Mouse (Mus musculus) embryo, embryonic 11 days (tissue): ENCODE results near the gene Fbln1.

Source experiments
- DNase-seq: peaks from one replicate; pipeline ENCODE4 v3.0.0-alpha.2; 2015

The Fbln1 gene

DNA sequence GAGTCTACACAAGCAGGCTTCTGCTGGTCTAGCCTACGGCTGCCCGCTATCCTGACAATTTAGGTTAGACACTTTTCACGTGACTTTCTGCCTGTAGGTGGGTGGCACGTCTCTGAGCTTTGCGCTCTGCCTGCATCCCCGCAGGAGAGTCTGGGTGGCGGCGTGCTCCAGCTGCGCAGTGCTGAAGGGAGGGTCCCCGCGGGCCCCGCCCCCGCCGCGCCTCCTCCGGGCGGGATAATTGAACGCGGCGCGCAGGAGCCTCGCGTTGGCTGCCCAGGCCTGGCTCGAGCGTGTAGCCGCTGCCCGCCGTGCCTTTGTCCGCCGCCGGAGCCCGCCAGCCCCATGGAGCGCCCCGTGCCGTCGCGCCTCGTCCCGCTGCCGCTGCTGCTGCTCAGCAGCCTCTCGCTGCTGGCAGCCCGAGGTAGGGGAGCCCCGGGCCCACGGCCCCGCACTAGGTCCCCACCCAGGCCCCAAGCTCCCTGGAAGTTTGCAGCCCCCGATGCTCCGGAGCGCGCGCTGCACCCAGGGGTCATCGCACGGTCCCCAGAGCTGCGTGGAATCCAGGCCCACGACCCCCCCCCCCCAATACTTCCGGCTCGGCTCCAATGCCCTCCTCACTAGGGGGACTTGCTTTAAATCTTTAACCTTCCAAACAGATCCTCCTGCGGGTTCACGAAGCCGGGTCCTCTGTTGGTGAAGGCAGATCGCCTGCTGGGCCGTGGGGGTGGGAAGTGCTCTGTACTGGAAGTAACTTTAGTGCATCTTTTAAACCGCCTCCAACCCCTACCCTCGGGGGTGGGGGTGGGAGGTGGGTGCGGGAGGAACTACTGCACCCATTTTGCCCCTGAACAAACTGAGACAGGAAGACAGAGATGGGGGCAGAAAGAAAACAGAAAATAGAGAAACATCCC lies at the start of gene Fbln1:
Fbln1 (plus strand) TSS at position 158 of the 911 bp plus-strand sequence.
- DNase-seq = peak; percentile 93

DNA sequence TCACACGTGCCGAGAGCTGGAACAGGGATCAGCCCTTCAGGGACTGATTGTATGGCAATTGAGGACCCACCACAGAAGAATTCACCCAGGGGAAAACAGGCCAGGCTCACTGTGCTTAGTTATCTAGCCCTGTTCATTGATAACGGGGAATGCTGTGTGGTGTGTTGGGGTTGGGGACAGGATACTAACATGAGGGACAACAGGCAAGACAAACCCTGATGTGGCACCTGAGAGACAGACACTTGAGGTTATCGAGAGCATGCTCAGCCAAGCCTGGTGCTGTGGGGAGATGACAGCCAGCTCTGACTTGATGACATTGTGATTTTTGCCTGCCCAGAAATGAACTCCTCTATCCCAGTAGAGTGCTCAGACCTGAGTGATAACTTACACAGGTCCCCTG lies 49.6 kb upstream of the Fbln1 start:
- DNase-seq = no peak

DNA sequence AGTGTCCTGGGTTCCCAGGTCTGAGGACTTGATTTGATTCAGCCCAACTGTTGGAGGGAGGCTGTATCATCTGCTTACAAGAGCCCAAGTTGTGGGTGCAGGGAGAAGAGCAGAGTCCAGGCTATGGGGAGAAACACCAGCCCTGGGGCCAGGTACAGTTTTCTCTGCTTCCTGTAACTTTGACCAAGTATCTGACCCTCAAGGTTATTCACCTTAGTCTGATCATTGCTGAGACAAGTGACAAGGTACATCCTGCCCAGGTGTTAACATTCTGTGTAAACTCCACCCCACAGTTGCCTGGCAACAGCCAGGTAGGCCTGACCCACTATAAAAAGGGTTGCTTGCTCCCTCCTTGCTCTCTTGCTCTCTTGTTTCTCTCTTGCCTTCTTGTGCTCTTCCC lies 44.3 kb upstream of the Fbln1 start:
- DNase-seq = no peak

DNA sequence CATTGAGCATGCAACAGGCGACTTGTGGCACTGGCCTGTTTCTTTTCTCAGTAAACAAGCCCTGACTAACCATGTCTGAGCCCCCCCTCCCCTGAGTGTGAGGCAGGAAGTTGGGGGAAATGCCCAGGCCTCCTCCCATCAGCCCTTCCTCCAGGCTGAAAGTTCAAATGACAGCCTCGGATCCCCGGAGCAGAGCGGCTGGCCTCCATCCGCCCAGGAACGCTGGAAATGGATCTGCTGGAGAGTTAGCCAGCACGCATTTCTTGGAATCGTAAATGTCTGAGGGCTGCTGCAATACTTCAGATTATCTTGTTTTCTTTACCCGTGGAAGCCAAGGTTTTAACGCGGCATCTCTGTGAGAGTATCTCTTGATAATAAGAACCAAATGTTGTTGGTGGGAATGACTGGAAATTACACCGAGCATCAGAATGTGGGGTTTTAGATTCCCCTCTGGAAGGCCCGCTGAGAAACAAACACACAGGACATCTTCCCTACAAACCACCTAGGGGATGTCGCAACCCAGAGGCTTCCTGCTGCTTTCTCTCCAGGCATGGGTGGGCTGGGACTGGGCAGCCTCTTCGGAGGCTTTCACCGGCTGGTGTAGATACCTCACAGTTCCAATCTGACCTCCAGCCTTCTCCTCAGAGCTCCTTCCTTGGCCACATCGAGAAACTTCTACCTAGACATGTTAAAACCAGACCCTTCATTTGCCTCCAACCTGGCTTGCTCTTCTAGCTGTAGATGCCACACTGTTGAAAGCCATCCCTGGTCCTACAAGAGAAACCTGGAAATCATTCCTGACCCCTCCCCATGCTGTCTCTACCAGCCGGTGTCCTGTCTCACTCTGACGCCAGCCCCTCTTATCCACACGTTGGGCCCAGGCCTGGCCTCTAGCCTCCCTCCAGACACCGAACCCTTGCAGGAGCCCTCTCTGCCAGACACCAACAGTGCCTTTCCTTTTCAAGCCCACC lies 42.8 kb upstream of the Fbln1 start:
- peak; percentile 63 for DNase-seq

DNA sequence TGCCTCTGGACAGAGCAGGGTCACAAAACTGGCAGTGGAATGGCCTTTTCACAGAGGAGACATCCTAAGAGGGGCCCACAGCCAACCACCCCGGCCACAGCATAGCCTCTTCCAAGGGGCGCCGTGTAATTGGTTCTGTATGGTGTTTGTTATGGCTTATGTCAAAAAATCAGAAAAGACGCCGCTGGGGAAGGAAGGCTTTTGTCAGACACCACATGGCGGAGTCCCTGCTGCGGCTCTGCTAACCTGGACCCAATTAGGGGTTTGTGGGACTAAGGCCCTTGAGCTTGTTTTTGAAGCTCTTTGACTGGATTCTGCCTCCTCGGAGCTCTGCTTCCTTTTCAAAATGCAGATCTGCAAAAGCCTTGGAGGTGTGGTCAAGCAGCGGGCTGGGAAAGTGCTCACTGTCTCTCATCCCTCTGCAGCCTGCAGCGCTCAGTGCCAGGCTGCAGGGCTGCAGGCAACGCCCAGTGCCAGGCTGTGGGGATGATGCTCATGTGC lies 39.3 kb upstream of the Fbln1 start:
- peak; percentile 81 for DNase-seq

DNA sequence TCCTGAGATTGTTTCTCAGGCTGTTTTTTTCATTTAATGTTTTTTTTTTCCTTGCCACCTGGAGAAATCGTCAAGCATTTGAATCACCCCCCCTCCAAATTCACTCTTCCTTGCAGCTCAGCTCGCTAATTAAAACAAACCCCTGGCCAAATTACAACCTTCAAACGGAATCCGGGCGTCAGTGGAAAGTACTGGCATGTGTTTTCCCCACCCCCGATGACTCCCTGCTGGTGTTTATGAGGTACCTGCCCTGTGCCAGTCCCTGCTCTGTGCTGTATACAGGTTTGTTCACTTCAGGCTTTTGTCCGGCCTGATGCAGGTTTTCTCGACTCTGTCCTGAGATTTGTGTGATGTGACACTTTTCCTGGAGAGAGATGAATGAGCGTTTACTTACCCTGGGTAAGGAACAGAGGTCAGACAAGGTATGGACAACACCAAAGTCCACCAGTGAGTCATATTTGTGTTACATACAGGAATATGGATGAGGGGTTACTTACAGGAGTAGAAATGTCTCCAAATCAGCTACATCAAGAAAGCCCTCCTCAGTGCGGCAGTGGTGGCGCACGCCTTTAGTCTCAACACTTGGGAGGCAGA lies 38.6 kb upstream of the Fbln1 start:
- peak; percentile 29 for DNase-seq

DNA sequence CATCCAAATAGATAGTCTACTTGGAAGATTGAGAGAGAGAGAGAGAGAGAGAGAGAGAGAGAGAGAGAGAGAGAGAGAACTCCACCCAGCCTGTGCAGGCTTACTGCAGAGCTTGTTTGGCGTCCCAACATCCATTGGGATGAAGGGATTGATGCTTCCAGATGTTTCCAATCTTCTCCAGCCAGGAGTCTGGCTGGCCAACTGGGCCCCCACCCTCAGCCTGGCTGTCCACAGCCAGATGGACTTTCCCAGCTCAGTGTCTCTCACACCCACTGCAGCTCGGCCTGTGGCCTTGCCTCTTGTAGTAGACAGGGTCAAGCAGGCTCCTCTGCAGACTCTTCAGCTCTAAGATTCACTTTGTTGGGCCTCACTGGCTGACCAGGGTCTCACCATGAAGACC lies 33.7 kb upstream of the Fbln1 start:
- no peak for DNase-seq

DNA sequence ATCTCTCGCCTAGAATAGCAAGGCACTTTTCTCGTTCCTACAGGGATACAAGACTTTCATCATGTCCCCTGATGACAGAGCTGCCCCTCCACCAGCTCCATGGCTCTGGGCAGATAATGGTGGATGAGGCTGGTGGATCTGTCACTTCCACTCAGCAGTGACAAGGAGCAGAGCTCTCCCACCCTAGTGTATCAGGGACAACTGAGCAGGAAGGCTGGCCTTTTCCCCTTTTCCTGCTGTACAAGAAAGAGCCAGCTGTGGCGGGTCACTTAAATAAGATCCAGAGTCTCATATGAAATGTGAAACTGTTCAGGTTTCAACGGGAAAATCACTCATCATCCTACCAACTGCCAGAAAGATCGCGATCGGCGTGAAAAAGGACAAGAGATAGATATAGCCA lies 32.3 kb upstream of the Fbln1 start:
- DNase-seq = peak; percentile 41

DNA sequence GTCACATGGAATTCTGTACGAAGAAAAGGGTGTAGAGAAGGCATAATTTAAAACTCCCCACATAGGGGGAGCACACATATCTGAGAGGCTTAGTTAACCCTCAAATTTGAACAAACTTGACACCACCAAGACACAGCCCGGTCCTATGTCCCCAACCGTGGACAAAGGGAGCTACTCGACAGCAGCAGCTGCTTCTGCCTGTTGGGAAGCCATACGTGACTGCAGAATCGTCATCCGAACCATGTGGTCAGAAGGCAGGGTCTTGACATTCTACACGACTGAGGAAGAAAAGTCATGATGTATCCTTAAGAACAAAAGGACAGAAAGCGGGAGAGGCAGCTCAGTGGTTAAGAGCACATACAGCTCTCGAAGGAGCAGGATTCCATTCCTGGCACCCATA lies 31.7 kb upstream of the Fbln1 start:
- DNase-seq = no peak

DNA sequence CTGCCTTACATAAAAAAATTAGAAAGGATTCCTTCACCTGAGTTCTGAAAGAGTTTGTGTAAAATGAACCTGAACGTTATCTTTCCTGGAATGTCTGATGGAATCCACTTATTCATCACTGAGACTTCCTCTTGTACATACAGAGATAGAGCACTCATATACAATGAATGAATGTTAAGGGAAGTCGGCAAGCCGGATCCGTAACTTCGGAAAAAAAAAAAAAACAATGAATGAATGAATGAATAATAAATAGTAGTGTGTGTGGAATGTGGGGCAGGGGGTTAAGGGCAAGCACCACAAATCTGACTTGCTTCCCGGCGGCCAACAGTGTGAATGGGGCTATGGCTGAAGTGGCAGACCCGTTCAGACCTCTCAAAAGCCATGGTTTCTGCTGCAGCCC lies 28.2 kb upstream of the Fbln1 start:
- DNase-seq = peak; percentile 87

DNA sequence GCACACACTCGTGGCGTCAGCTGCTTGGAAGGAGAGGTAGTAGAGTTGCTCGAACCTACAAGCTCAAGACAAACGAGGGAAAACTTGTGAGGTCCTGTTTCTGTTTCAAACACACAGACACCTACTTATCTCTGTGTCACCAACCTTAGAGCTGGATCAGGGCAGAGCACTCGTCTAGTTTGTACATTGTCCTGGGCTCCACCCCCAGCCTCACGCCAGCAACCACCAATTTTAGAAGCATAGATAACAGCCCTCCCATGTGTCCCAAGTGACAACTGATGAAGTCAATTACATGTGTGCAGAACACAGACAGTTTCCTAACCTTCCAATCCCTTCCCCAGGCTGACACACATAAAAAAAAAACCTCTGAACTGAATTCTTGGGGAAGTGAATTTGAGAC lies 27.6 kb upstream of the Fbln1 start:
- no peak for DNase-seq

DNA sequence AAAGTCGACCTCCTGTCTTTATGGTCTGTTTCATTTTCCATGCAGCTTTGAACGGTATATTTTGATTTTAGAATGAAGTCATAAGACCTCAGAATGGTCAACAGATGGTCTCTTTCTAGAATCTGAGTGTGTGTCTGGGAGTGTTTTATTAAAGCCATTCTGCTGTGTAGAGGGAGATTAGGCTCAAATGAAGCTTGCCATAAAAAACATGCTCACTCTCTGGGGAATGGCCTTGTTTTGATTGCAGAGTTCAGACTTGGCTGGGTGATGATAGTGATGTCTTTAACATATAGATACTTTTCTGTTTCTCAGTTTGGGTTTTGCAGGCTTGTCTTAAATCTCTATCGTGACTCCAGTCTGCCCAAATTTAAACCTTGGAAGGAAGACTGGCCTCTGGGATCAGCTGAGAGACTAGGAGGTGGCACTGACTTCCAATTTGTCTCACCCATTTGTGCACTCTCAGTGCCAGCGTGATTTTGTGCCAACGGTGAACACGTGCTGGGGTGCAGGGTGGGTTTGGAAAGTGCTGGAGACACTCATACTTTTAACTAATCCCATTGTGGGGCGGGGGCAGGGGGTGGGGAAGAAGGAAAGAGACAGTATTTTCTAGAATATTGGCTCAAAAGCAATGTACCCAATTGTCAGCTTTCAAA lies 26.1 kb upstream of the Fbln1 start:
- no peak for DNase-seq

DNA sequence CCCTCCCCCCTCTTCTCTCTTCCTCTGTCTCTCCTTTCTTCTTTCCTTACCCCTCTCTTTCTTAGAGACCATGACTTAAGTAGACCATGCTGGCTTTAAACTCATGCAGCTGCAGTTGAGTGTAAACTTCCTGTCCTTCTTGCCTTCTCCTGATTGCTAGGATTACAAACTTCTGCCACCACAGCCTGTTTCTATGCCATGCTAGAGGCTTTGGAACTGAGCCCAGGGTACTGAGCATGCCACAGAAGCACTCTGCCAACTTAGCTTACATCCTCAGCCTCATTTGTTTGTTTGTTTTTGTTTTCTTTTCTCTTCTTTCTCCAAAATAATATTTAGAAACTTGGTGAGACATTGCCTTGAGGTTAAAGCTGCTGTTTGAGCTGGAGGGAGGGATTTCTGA lies 25.4 kb upstream of the Fbln1 start:
- no peak for DNase-seq

DNA sequence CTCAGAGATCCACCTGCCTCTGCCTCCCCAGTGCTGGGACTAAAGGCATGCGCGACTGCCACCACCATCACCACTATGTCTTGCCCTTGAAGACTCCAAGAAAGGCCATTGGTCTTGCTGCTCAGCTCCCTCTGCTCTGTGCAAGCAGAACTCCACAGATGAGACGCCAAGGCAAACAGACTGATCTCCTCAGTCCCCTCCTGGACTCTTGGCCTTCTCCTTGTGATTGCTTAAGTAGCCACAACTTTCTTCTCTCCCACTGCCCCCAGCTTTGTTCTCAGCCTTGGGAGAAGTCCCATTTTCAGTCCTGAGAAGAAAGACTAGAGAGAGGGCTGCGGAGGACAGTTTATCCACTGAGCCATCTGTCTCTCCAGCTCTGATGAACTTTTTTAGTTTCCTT lies 23.7 kb upstream of the Fbln1 start:
- DNase-seq = no peak

DNA sequence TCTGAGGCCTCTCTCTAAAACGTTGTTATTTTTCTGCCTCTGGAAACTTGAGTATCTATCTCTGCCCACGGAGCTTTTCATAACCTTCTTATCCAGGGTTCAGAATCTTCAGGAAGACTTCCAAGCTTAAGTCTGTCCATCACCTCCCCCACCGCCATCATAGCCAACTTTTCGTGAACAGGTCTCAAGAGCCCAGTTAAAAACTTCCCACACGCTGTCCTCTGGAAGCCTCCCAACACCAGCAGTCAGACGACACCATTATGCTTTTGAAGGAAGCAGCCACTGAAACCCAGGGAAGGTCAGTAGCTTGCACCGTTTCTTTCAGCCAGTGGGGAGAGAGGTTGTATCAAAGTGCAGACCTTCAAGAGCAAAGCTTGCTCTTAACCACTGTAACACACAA lies 18.8 kb upstream of the Fbln1 start:
- no peak for DNase-seq

DNA sequence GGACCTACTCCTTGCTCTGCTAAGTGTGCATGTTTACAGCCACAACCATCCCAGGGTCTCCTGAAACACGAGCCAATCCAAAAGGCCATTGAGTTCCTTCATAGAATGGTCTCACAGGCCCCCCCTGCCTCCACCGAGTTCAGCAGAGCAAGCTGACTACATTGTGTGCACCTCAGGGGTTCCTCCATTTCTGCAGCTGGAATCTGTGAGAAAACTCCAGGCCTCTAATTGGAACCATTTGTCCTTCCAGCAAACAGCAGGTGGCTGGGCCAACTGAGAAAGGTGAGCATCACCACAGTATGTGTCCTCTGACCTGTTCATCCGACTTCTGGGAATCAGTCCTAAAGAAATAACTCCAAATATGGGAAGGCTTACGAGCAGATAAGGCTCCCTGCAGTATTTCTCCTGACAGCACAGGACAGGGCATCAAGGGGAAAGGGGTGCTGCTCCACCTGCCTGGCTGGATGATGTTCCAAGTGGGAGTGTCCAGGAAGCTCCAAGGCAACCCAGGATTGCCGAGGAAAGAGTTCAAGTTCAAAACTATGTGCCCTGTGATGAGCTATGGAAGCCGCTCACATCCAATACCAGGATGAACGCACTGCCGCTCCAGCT lies 17.5 kb upstream of the Fbln1 start:
- DNase-seq = peak; percentile 56

DNA sequence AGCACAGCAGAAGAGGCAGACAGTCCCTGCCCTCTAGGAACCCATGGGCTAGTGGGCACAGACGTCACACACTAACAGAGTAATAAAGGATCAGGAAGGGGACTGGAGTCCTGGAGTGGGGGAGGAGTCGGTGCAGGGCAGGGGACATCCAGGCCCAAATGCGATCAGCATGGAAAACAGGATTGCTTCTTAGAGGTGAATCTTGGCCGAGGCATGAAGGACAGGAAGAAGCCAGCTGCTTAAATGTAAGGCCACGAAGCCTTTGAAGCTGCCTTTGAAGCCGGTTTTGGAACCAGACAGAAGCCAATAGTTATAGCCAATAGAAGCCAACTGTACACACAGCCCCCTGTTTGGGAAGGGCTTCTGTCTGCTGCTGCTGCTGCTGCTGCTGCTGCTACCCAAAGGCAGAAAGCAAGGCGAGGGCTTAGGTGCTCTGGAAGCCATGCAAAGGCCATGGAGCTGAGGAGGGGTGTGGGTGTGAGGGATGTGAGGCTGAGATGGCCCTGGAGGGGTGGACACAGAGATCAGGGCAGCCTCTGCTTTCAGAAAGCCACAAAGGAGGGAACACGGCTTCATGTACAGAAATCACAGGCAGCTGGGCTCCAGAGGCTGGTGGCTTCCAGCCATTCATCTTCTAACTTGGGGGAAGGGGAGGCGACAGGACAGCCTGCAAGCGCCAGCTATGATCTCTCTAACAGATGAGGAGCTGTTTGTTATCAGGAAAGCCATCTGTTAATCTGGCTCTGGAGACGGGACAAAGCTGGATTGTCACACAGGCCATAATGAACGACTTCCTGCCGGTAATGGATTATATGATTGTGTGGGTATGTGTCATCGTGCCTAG lies 5.1 kb upstream of the Fbln1 start:
- DNase-seq = peak; percentile 51

DNA sequence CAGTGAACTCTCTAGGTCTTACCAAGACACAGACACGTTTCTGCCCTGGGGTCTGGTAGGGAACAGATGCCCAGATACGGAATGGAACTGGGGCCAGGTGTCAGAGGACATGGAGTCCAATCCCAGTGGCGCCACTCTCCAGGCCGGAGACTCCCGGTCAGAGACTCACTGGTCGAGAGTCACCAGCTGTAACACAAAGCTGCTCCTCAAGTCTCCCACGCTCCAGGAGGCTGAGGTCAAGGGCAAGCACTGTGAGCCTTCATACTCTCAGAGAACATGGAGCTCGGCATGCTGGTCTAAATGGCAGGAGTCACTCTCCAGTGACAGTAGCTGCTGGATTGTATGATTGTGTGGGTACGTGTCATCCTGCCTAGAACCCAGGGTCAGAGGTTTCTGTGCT lies 3.5 kb upstream of the Fbln1 start:
- no peak for DNase-seq

DNA sequence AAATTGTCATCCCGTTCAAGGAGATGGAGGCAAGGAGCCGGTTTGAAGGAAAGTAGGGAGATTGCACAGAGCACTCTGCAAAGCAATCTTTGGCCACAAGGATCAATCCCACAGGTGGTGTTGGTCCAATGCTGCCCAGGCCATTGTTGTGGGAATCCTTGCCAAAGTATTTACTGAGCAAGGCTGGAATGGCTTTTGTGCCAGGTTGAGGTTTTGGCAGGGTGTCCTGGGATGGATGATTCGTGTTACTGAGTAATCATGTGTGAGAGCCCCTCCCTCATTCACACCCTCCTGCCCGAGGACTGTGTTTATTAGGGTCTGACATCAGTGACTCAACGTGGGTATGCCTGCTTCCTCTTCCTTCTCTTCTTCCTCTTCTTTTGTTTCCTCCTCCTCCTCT lies 3.0 kb upstream of the Fbln1 start:
- no peak for DNase-seq

DNA sequence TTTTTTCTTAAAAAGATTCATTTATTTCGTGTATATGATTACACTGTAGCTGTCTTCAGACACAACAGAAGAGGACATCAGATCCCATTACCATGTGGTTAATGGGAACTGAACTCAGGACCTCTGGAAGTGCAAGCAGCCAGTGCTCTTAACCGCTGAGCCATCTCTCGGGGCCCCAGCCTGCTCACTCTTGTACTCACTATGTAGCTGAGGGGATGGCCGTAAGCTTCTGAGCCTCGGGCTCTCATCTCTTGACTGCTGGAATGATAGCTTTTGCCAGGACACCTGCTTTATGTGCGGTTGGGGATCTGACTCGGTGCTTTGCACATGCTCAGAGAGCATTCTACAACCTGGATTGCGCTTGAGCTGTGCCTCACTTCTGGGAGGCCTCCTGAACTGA lies 1.4 kb upstream of the Fbln1 start:
- DNase-seq = no peak

DNA sequence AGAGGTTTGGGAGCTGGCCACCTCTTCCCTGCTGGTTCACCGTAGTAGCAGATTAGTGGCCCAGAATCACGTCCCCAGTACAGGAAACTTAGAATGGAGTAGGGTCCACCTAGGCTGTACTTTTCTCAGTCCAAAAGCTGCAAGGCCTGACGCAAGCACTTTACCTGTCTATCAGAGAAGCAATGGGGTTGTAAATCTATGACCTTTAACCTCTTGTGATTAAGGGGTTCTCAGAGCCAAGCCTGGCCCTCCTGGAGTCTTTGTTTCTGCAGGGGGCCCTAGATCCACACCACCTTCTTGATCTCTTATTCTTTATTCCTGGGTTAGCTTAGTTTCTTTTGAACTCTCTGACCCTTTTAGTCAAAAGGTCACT lies 940 bp downstream of the Fbln1 start:
- no peak for DNase-seq
